Mouse (Mus musculus) intestine, embryonic 15.5 days (tissue): ENCODE data around the gene Pef1. TPM values are rescaled to one million over a fixed set of nuclear protein-coding genes. Genes with fewer than 3 reads are reported as not detected.

Source experiments
- ATAC-seq: fragments of 200-750 bp; cut with Nextera tagmentation; 2 replicates; pipeline ENCODE4 v1.8.0; 2017; ENCODE audit warnings: moderate TSS enrichment, moderate library complexity
- H3K27ac ChIP-seq: fragments of 300-500 bp; sonication (generic); 2 replicates; pipeline ENCODE4 v1.5.1; 2015; ENCODE audit warnings: mild to moderate bottlenecking, inconsistent platforms
- H3K27me3 ChIP-seq: fragments of 300-500 bp; sonication (generic); replicated peaks from 2 replicates; pipeline ENCODE4 v1.6.1; 2015; ENCODE audit warnings: inconsistent platforms
- H3K36me3 ChIP-seq: fragments of 300-500 bp; sonication (generic); 2 replicates; pipeline ENCODE4 v1.6.1; 2015; ENCODE audit warnings: inconsistent platforms
- H3K4me1 ChIP-seq: fragments of 300-500 bp; sonication (generic); replicated peaks from 2 replicates; pipeline ENCODE4 v1.6.1; 2015; ENCODE audit warnings: inconsistent platforms
- H3K4me2 ChIP-seq: fragments of 300-500 bp; sonication (generic); replicated peaks from 2 replicates; pipeline ENCODE4 v1.6.1; 2015; ENCODE audit warnings: mild to moderate bottlenecking, inconsistent platforms
- H3K4me3 ChIP-seq: fragments of 300-500 bp; sonication (generic); replicated peaks from 2 replicates; pipeline ENCODE4 v1.5.1; 2015; ENCODE audit warnings: inconsistent platforms
- H3K9ac ChIP-seq: fragments of 300-500 bp; sonication (generic); 2 replicates; pipeline ENCODE4 v1.6.1; 2015; ENCODE audit warnings: inconsistent platforms
- H3K9me3 ChIP-seq: fragments of 300-500 bp; sonication (generic); 2 replicates; pipeline ENCODE4 v1.6.1; 2016; ENCODE audit warnings: inconsistent platforms
- WGBS: fragments of 180-500 bp; shearing (Covaris S2); methylation state at CpG from one replicate; pipeline ENCODE4 v1.1.7; 2015; 5-methylcytosine and 5-hydroxymethylcytosine counted together
- polyA plus RNA-seq: library from polyadenylated mRNA; unstranded; fragments of >200 nt; fragmentation: Nextera tagmentation; extraction: Ambion mirVana; gene quantifications from 2 replicates; pipeline ENCODE4 v1.2.1, GENCODE M21; 2015

Gene Pef1
- 67.0 and 76.6 TPM in 2 replicates for polyA plus RNA-seq

- ATAC-seq = no peak
- WGBS = 12% methylated on average over 6 of the region's 6 CpGs
- H3K36me3 ChIP-seq = no peaks in the 10 kb centered on the region
- H3K9me3 ChIP-seq = no peaks in the 10 kb centered on the region
- H3K4me1 ChIP-seq = peaks cover 20% of the 10 kb centered on the region
- no peaks in the 10 kb centered on the region for H3K27me3 ChIP-seq
- no peak within 1 kb of the TSS for H3K4me2 ChIP-seq
- H3K4me3 ChIP-seq = no peak within 1 kb of the TSS
- peak within 1 kb of the TSS; percentile 60 for H3K27ac ChIP-seq
- H3K9ac ChIP-seq = no peak within 1 kb of the TSS
Observed at GRCm38 (mm10) chr4:130102111-130102651, at the start of gene Pef1. Gene Pef1 (plus strand): TSS chr4:130102558.

- Histone ChIP-seq H3K27ac (no peak overlapping the region), H3K4me2 (no peak overlapping the region), H3K4me3 (no peak overlapping the region), H3K9ac (no peak overlapping the region), H3K27me3 (no peaks in the 10 kb centered on the region), H3K9me3 (no peaks in the 10 kb centered on the region), H3K4me1 (peaks cover 47% of the 10 kb centered on the region), H3K36me3 (peaks cover 2% of the 10 kb centered on the region; the same call in 1 of the 2 replicates)
- 82% methylated on average over 9 of the region's 9 CpGs for WGBS
- no peak for ATAC-seq
Observed at GRCm38 (mm10) chr4:130053111-130053510, 49.2 kb upstream of the Pef1 start.

DNA sequence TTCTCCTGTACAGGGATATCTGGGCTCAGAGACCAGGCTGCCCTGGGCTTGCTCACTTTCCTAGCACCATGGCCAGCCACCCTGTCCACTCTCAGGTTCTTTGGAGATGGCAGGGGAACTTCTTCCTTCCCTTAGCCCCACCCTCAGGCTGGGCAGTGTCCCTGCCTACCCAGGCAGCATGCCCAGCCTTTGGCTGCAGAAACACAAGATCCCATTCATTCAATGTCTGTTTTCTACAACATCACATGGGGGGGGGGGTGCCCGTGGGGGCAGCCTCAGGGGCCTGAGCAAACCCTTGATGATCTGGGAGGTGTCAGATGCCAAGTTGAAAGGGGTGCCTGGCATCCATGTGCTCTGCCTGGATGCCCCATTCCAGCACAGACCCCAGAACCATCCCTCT, 47.6 kb upstream of the Pef1 start:
- Histone ChIP-seq H3K4me2 (no peak overlapping the region), H3K4me3 (no peak overlapping the region), H3K4me1 (peaks cover 36% of the 10 kb centered on the region), H3K36me3 (peaks cover 2% of the 10 kb centered on the region; the same call in 1 of the 2 replicates), H3K9me3 (no peaks in the 10 kb centered on the region), H3K9ac (no peak overlapping the region), H3K27me3 (no peaks in the 10 kb centered on the region), H3K27ac (no peak overlapping the region)
- 50% methylated on average over 1 of the region's 1 CpGs for WGBS
- no peak for ATAC-seq

DNA sequence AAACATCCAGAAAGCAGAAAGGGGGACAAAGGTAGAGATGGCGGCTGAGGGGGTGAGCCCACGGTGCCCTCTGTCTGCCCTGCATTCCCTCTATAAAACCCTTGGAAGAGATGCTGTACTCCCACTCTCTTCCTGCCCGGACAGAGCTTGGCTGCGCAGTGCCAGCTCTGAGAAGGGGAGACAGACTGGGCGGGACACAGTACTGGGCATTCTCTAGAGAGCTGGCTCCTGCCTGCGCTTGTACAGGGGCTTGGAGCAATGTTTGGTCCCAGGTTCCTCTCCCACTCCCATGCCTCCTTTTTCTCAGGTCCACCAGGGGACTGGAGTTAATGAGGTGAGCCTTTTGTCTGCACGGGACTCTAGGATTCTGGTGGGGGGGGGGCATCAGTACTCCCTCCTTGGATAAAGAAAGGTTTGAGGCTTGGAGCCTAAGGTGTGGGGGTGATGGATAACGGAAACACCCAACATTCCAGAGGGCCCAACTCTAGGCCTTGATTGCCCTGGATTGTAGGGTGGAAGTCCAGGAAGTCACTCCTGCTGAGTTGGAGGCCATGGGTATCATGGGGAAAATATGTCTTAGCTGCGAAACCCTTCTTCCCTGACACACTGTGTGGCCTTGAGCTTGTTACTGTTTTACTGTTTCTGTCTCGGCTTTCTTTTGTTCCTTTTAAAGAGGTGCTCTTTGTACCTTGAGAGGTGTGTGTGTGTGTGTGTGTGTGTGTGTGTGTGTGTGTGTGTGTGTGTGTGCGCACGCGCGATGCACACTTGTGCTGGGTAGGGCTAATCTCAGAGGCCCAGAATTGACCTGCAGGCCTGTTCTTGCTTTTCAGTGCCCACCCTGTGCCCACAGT, 47.0 kb upstream of the Pef1 start:
- Histone ChIP-seq H3K9me3 (no peaks in the 10 kb centered on the region), H3K9ac (no peak overlapping the region), H3K27me3 (no peaks in the 10 kb centered on the region), H3K4me2 (no peak overlapping the region), H3K4me3 (no peak overlapping the region), H3K27ac (peak overlapping the region; percentile 58), H3K36me3 (peaks cover 2% of the 10 kb centered on the region; the same call in 1 of the 2 replicates), H3K4me1 (peaks cover 30% of the 10 kb centered on the region)
- WGBS = 66% methylated on average over 14 of the region's 14 CpGs
- peak; percentile 51 for ATAC-seq

GRCm38 (mm10) chr4:130056011-130056322, 46.4 kb upstream of the Pef1 start:
- no peak overlapping the region for H3K9ac ChIP-seq
- H3K27me3 ChIP-seq = no peaks in the 10 kb centered on the region
- H3K4me2 ChIP-seq = no peak overlapping the region
- 64% methylated on average over 3 of the region's 3 CpGs for WGBS
- H3K4me3 ChIP-seq = no peak overlapping the region
- peak overlapping the region; percentile 58 for H3K27ac ChIP-seq
- no peaks in the 10 kb centered on the region for H3K9me3 ChIP-seq
- ATAC-seq = peak; percentile 27
- H3K36me3 ChIP-seq = peaks cover 2% of the 10 kb centered on the region; the same call in 1 of the 2 replicates
- peaks cover 24% of the 10 kb centered on the region for H3K4me1 ChIP-seq

GRCm38 (mm10) chr4:130056471-130056870, 45.9 kb upstream of the Pef1 start:
- Histone ChIP-seq H3K4me2 (no peak overlapping the region), H3K36me3 (peaks cover 2% of the 10 kb centered on the region; the same call in 1 of the 2 replicates)
- 71% methylated on average over 3 of the region's 3 CpGs for WGBS

GRCm38 (mm10) chr4:130060937-130061336, 41.4 kb upstream of the Pef1 start:
- H3K36me3 ChIP-seq = no peaks in the 10 kb centered on the region
- H3K4me3 ChIP-seq = no peak overlapping the region
- ATAC-seq = no peak
- H3K27me3 ChIP-seq = no peaks in the 10 kb centered on the region
- no peak overlapping the region for H3K4me2 ChIP-seq
- H3K27ac ChIP-seq = no peak overlapping the region
- peaks cover 12% of the 10 kb centered on the region; the same call in 1 of the 2 replicates for H3K4me1 ChIP-seq
- H3K9me3 ChIP-seq = no peaks in the 10 kb centered on the region
- H3K9ac ChIP-seq = no peak overlapping the region

More at GRCm38 (mm10) chr4:130056471-130056870, 45.9 kb upstream of the Pef1 start:
- Histone ChIP-seq H3K9me3 (no peaks in the 10 kb centered on the region), H3K9ac (no peak overlapping the region), H3K27ac (peak overlapping the region; percentile 58), H3K4me3 (no peak overlapping the region), H3K4me1 (peaks cover 22% of the 10 kb centered on the region), H3K27me3 (no peaks in the 10 kb centered on the region)
- ATAC-seq = no peak

GRCm38 (mm10) chr4:130063191-130063590, 39.2 kb upstream of the Pef1 start:
- H3K27me3 ChIP-seq = no peaks in the 10 kb centered on the region
- H3K27ac ChIP-seq = no peak overlapping the region
- H3K4me2 ChIP-seq = no peak overlapping the region
- no peaks in the 10 kb centered on the region for H3K9me3 ChIP-seq
- H3K9ac ChIP-seq = no peak overlapping the region
- H3K4me1 ChIP-seq = no peaks in the 10 kb centered on the region
- no peak for ATAC-seq
- no peak overlapping the region for H3K4me3 ChIP-seq
- 56% methylated on average over 7 of the region's 7 CpGs for WGBS
- H3K36me3 ChIP-seq = no peaks in the 10 kb centered on the region

DNA sequence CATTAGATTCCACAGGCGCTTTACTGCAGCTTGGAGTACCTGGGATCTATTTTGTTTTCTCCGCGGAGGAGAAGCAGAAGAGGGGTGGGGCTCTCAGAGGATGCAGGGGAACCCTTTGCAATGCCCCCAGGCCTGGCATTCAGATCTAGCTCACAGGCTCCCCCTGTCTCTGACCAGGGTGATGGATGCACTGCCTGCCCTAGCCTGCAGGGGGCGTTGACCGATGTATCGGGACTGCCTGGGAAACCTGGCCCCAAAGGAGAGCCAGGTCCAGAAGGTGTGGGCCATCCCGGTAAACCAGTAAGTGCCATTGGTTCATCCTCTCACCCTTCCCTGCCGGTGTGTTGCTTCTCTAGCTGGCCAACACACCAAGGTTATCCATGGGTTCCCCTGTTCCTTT, 35.5 kb upstream of the Pef1 start:
- no peak overlapping the region for H3K9ac ChIP-seq
- H3K9me3 ChIP-seq = no peaks in the 10 kb centered on the region
- H3K4me3 ChIP-seq = no peak overlapping the region
- H3K36me3 ChIP-seq = no peaks in the 10 kb centered on the region
- no peaks in the 10 kb centered on the region for H3K4me1 ChIP-seq
- H3K4me2 ChIP-seq = no peak overlapping the region
- no peak overlapping the region for H3K27ac ChIP-seq
- no peaks in the 10 kb centered on the region for H3K27me3 ChIP-seq
- WGBS = 17% methylated on average over 8 of the region's 8 CpGs
- ATAC-seq = no peak

DNA sequence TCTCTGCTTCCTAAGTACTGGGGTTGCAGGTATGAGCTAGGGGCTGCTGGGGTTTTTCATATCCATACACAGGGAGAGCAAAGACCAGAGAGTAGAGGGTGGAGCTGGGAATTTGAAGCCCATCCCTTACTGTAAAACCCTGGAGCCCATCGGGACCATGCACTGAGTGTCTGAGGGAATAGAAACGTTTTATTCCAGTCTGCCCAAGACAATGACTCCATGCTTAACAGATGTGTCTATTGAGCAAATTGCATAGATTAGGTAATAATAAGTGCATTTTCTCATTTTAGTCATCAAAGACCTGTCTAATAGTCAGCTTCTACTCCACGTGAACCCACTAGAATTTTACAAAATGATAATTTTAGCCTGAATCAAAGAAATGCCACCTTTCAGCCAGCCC, 31.8 kb upstream of the Pef1 start:
- no peak for ATAC-seq
- no peak overlapping the region for H3K4me2 ChIP-seq
- no peaks in the 10 kb centered on the region for H3K27me3 ChIP-seq
- H3K36me3 ChIP-seq = no peaks in the 10 kb centered on the region
- no peak overlapping the region for H3K4me3 ChIP-seq
- no peak overlapping the region for H3K27ac ChIP-seq
- H3K4me1 ChIP-seq = no peaks in the 10 kb centered on the region
- no peaks in the 10 kb centered on the region for H3K9me3 ChIP-seq
- no peak overlapping the region for H3K9ac ChIP-seq
- WGBS = 51% methylated on average over 3 of the region's 3 CpGs

- ATAC-seq = no peak
- 90% methylated on average over 2 of the region's 2 CpGs for WGBS
- Histone ChIP-seq H3K9ac (no peak overlapping the region), H3K4me2 (no peak overlapping the region), H3K27me3 (no peaks in the 10 kb centered on the region), H3K36me3 (no peaks in the 10 kb centered on the region), H3K4me1 (no peaks in the 10 kb centered on the region), H3K27ac (no peak overlapping the region), H3K9me3 (no peaks in the 10 kb centered on the region), H3K4me3 (no peak overlapping the region)
Observed at GRCm38 (mm10) chr4:130071758-130072157, 30.6 kb upstream of the Pef1 start.

- Histone ChIP-seq H3K36me3 (no peaks in the 10 kb centered on the region), H3K4me2 (no peak overlapping the region), H3K4me3 (no peak overlapping the region), H3K4me1 (no peaks in the 10 kb centered on the region), H3K9ac (no peak overlapping the region), H3K9me3 (no peaks in the 10 kb centered on the region), H3K27me3 (peaks cover under 1% of the 10 kb centered on the region; the same call in 1 of the 2 replicates), H3K27ac (no peak overlapping the region)
- ATAC-seq = no peak
- 87% methylated on average over 4 of the region's 4 CpGs for WGBS
Observed at GRCm38 (mm10) chr4:130073367-130073766, 29.0 kb upstream of the Pef1 start.
